Mouse (Mus musculus): ENCODE results near the gene Psme2.

GRCm38 (mm10) chr14:55559799-55560201 lies 31.1 kb downstream of the Psme2 start, which contains the start of gene Dcaf11:
- TF ChIP-seq EP300 (IDR thresholded peaks at IDR 0.05) (no peak; the same call in 1 of the 2 replicates), CTCF (IDR thresholded peaks at IDR 0.05) (peak; percentile 60)

Measured in lung, postnatal 0 days (tissue).